Mouse (Mus musculus): ENCODE data around the gene Parvb.
"Not testable (repeated sequence)": the region's sequence is repeated elsewhere in the genome, so short reads cannot be mapped to it uniquely, and the experiment has no call there.

Parvb gene

GRCm38 (mm10) chr15:84258602-84259355, 26.9 kb downstream of the Parvb start:
- no peak for DNase-seq (ENCODE audit: low spot score)

GRCm38 (mm10) chr15:84260123-84260822, 28.4 kb downstream of the Parvb start:
- DNase-seq (ENCODE audit: low spot score) = peak; percentile 89

GRCm38 (mm10) chr15:84262630-84263029, 30.8 kb downstream of the Parvb start:
- no peak for DNase-seq (ENCODE audit: low spot score)

- DNase-seq (ENCODE audit: low spot score) = no peak
These were observed 31.7 kb downstream of the Parvb start for GRCm38 (mm10) chr15:84263573-84263972.

- no peak for DNase-seq (ENCODE audit: low spot score)
These were observed 33.3 kb downstream of the Parvb start for GRCm38 (mm10) chr15:84265141-84265540.

- no peak for DNase-seq (ENCODE audit: low spot score)
These were observed 34.4 kb downstream of the Parvb start for GRCm38 (mm10) chr15:84266290-84266689.

- no peak for DNase-seq (ENCODE audit: low spot score)
These were observed 35.9 kb downstream of the Parvb start for GRCm38 (mm10) chr15:84267720-84268260.

GRCm38 (mm10) chr15:84269107-84269633, 37.3 kb downstream of the Parvb start:
- DNase-seq (ENCODE audit: low spot score) = no peak

GRCm38 (mm10) chr15:84270032-84270431, 38.2 kb downstream of the Parvb start:
- DNase-seq (ENCODE audit: low spot score) = no peak

GRCm38 (mm10) chr15:84270463-84270862, 38.6 kb downstream of the Parvb start:
- no peak for DNase-seq (ENCODE audit: low spot score)

GRCm38 (mm10) chr15:84276066-84276465, 44.2 kb downstream of the Parvb start:
- no peak for DNase-seq (ENCODE audit: low spot score)

GRCm38 (mm10) chr15:84278091-84278490, 46.2 kb downstream of the Parvb start:
- no peak for DNase-seq (ENCODE audit: low spot score)

- no peak for DNase-seq (ENCODE audit: low spot score)
These were observed 46.8 kb downstream of the Parvb start for GRCm38 (mm10) chr15:84278656-84279055.

GRCm38 (mm10) chr15:84280309-84280708, 48.5 kb downstream of the Parvb start:
- DNase-seq (ENCODE audit: low spot score) = no peak

GRCm38 (mm10) chr15:84280712-84281347, 49.0 kb downstream of the Parvb start:
- DNase-seq (ENCODE audit: low spot score) = no peak

GRCm38 (mm10) chr15:84282206-84283085, 50.6 kb downstream of the Parvb start:
- no peak for DNase-seq (ENCODE audit: low spot score)

GRCm38 (mm10) chr15:84284059-84284458, 52.2 kb downstream of the Parvb start:
- DNase-seq (ENCODE audit: low spot score) = peak; percentile 73

GRCm38 (mm10) chr15:84285453-84285852, 53.6 kb downstream of the Parvb start:
- DNase-seq (ENCODE audit: low spot score) = no peak

GRCm38 (mm10) chr15:84288953-84289352, 57.1 kb downstream of the Parvb start:
- not testable (repeated sequence) for DNase-seq (ENCODE audit: low spot score)

- no peak for DNase-seq (ENCODE audit: low spot score)
These were observed 59.3 kb downstream of the Parvb start for GRCm38 (mm10) chr15:84291097-84291496.

GRCm38 (mm10) chr15:84293590-84293989, 61.7 kb downstream of the Parvb start:
- no peak for DNase-seq (ENCODE audit: low spot score)
